Mouse (Mus musculus) stomach, embryonic 14.5 days (tissue): ENCODE results near the gene Taf10. TPM values are rescaled to one million over a fixed set of nuclear protein-coding genes. Genes with fewer than 3 reads are reported as not detected.
"Not testable (repeated sequence)": the region's sequence is repeated elsewhere in the genome, so short reads cannot be mapped to it uniquely, and the experiment has no call there.

Experiments
- ATAC-seq: fragments of 200-750 bp; cut with Nextera tagmentation; 2 replicates; pipeline ENCODE4 v1.8.0; 2017; ENCODE audit warnings: low read depth, moderate TSS enrichment; ENCODE audit not compliant: insufficient number of reproducible peaks, insufficient read depth, low FRiP score
- H3K27ac ChIP-seq: fragments of 300-500 bp; sonication (generic); 2 replicates; pipeline ENCODE4 v1.5.1; 2014; ENCODE audit warnings: mild to moderate bottlenecking, low read length, moderate library complexity, mixed read lengths
- H3K27me3 ChIP-seq: fragments of 300-500 bp; sonication (generic); 2 replicates; pipeline ENCODE4 v1.6.1; 2014; ENCODE audit warnings: low read length, control low read depth, mixed read lengths; ENCODE audit not compliant: control insufficient read depth, insufficient read depth
- H3K36me3 ChIP-seq: fragments of 300-500 bp; sonication (generic); 2 replicates; pipeline ENCODE4 v1.6.1; 2014; ENCODE audit warnings: mild to moderate bottlenecking, control low read depth, low read length, moderate library complexity, mixed read lengths; ENCODE audit not compliant: control insufficient read depth, insufficient read depth
- H3K4me1 ChIP-seq: fragments of 300-500 bp; sonication (generic); 2 replicates; pipeline ENCODE4 v1.6.1; 2014; ENCODE audit warnings: low read length, control low read depth, mixed read lengths; ENCODE audit not compliant: control insufficient read depth, insufficient read depth
- H3K4me2 ChIP-seq: fragments of 300-500 bp; sonication (generic); replicated peaks from 2 replicates; pipeline ENCODE4 v1.6.1; 2014; ENCODE audit warnings: low read depth, low read length, control low read depth
- H3K4me3 ChIP-seq: fragments of 300-500 bp; sonication (generic); 2 replicates; pipeline ENCODE4 v1.5.1; 2014; ENCODE audit warnings: low read depth, low read length, control low read depth
- H3K9ac ChIP-seq: fragments of 300-500 bp; sonication (generic); replicated peaks from 2 replicates; pipeline ENCODE4 v1.6.1; 2014; ENCODE audit warnings: low read depth, mild to moderate bottlenecking, control low read depth, low read length, moderate library complexity, mixed read lengths
- H3K9me3 ChIP-seq: fragments of 300-500 bp; sonication (generic); 2 replicates; pipeline ENCODE4 v1.6.1; 2016; ENCODE audit warnings: low read depth, low read length, control low read depth; ENCODE audit not compliant: control insufficient read depth
- WGBS: fragments of 180-500 bp; shearing (Covaris S2); extraction: QIAGEN DNeasy Blood & Tissue Kit; methylation state at CpG from one replicate; pipeline ENCODE4 v1.1.7; 2014; 5-methylcytosine and 5-hydroxymethylcytosine counted together
- polyA plus RNA-seq: library from polyadenylated mRNA; unstranded; fragments of >200 nt; fragmentation: Nextera tagmentation; extraction: Ambion mirVana; gene quantifications from 2 replicates; pipeline ENCODE4 v1.2.1, GENCODE M21; 2014

Taf10 gene
- polyA plus RNA-seq, 1 experiment from 2014 or later = 135 TPM

GRCm38 (mm10) chr7:105743246-105743925, 775 bp downstream of the Taf10 start:
- peak overlapping the region; percentile 56 for H3K4me3 ChIP-seq
- WGBS = 32% methylated on average over 20 of the region's 20 CpGs
- H3K9ac ChIP-seq = peak overlapping the region; percentile 63
- H3K4me2 ChIP-seq = peak overlapping the region; percentile 75
- peaks cover 25% of the 10 kb centered on the region for H3K36me3 ChIP-seq
- ATAC-seq, H3K9me3 ChIP-seq, H3K27me3 ChIP-seq: not testable (repeated sequence)
- H3K4me1 ChIP-seq = peaks cover 13% of the 10 kb centered on the region
- H3K27ac ChIP-seq = peak overlapping the region; percentile 29; the same call in 1 of the 2 replicates

- not testable (repeated sequence) for H3K27ac ChIP-seq, H3K9ac ChIP-seq, H3K4me3 ChIP-seq, H3K27me3 ChIP-seq, ATAC-seq, H3K9me3 ChIP-seq
- H3K36me3 ChIP-seq = peaks cover 25% of the 10 kb centered on the region
- H3K4me2 ChIP-seq = 0 out of 2 replicates have a peak overlapping the region, but pooled peaks have one; percentile 75
- H3K4me1 ChIP-seq = peaks cover 19% of the 10 kb centered on the region
- 85% methylated on average over 7 of the region's 7 CpGs for WGBS
These were observed 1.5 kb downstream of the Taf10 start for GRCm38 (mm10) chr7:105742539-105743215.

GRCm38 (mm10) chr7:105741978-105742377, 2.2 kb downstream of the Taf10 start:
- no peak overlapping the region for H3K4me2 ChIP-seq
- WGBS = 90% methylated on average over 9 of the region's 9 CpGs
- no peak overlapping the region for H3K27ac ChIP-seq
- peaks cover 25% of the 10 kb centered on the region for H3K36me3 ChIP-seq
- H3K4me1 ChIP-seq = peaks cover 22% of the 10 kb centered on the region
- ATAC-seq = no peak
- no peaks in the 10 kb centered on the region for H3K9me3 ChIP-seq
- no peak overlapping the region for H3K9ac ChIP-seq
- no peaks in the 10 kb centered on the region for H3K27me3 ChIP-seq
- H3K4me3 ChIP-seq = no peak overlapping the region

GRCm38 (mm10) chr7:105740851-105741250, 3.3 kb downstream of the Taf10 start:
- H3K36me3 ChIP-seq = peaks cover 22% of the 10 kb centered on the region
- H3K9me3 ChIP-seq = no peaks in the 10 kb centered on the region
- H3K4me1 ChIP-seq = peaks cover 22% of the 10 kb centered on the region
- H3K4me3 ChIP-seq = no peak overlapping the region
- no peak overlapping the region for H3K4me2 ChIP-seq
- H3K27me3 ChIP-seq = no peaks in the 10 kb centered on the region
- ATAC-seq = no peak
- no peak overlapping the region for H3K27ac ChIP-seq
- H3K9ac ChIP-seq = no peak overlapping the region
- WGBS = 81% methylated on average over 6 of the region's 6 CpGs

- 84% methylated on average over 13 of the region's 13 CpGs for whole genome bisulfite sequencing
- Histone ChIP-seq H3K36me3 (peaks cover 22% of the 10 kb centered on the region), H3K9me3 (no peaks in the 10 kb centered on the region), H3K4me1 (peaks cover 22% of the 10 kb centered on the region), H3K9ac (no peak overlapping the region), H3K27me3 (no peaks in the 10 kb centered on the region), H3K27ac (no peak overlapping the region), H3K4me2 (no peak overlapping the region), H3K4me3 (no peak overlapping the region)
- no peak for ATAC-seq
These were observed 3.9 kb downstream of the Taf10 start for GRCm38 (mm10) chr7:105740089-105740795.

GRCm38 (mm10) chr7:105738948-105739347, 5.2 kb downstream of the Taf10 start:
- Histone ChIP-seq H3K4me2 (peak overlapping the region; percentile 71), H3K4me1 (peaks cover 23% of the 10 kb centered on the region), H3K9me3 (no peaks in the 10 kb centered on the region), H3K4me3 (peak overlapping the region; percentile 70; the same call in 1 of the 2 replicates), H3K36me3 (peaks cover 28% of the 10 kb centered on the region), H3K9ac (no peak overlapping the region; the same call in 1 of the 2 replicates), H3K27me3 (no peaks in the 10 kb centered on the region), H3K27ac (peak overlapping the region; percentile 96)
- ATAC-seq = peak; percentile 53
- 13% methylated on average over 3 of the region's 3 CpGs for WGBS

- no peak for ATAC-seq
- WGBS = 84% methylated on average over 2 of the region's 2 CpGs
- Histone ChIP-seq H3K4me1 (peaks cover 23% of the 10 kb centered on the region), H3K36me3 (peaks cover 35% of the 10 kb centered on the region), H3K4me3 (peak overlapping the region; percentile 70), H3K9ac (no peak overlapping the region; the same call in 1 of the 2 replicates), H3K27me3 (no peaks in the 10 kb centered on the region), H3K4me2 (peak overlapping the region; percentile 71), H3K9me3 (no peaks in the 10 kb centered on the region), H3K27ac (peak overlapping the region; percentile 96)
These were observed 5.9 kb downstream of the Taf10 start for GRCm38 (mm10) chr7:105738286-105738685.

GRCm38 (mm10) chr7:105737648-105738047, 6.5 kb downstream of the Taf10 start:
- Histone ChIP-seq H3K27ac (no peak overlapping the region), H3K36me3 (peaks cover 39% of the 10 kb centered on the region), H3K4me1 (peaks cover 23% of the 10 kb centered on the region), H3K4me2 (peak overlapping the region; percentile 71), H3K9me3 (no peaks in the 10 kb centered on the region), H3K4me3 (peak overlapping the region; percentile 70), H3K27me3 (no peaks in the 10 kb centered on the region), H3K9ac (peak overlapping the region; percentile 78)
- ATAC-seq = no peak
- WGBS = 26% methylated on average over 3 of the region's 3 CpGs
